Mouse (Mus musculus) bone marrow macrophage, adult 2 months (primary cell): ENCODE data around the gene Muc13.

ENCODE experiments used
- CTCF ChIP-seq: IDR thresholded peaks from 2 replicates; pipeline ENCODE4 v1.5.1; 2012; ENCODE audit warnings: low read depth, mild to moderate bottlenecking, low read length, moderate library complexity
- POLR2A ChIP-seq: IDR thresholded peaks from 2 replicates; pipeline ENCODE4 v1.6.1; 2012; ENCODE audit warnings: mild to moderate bottlenecking, low read depth, low read length, borderline replicate concordance

DNA sequence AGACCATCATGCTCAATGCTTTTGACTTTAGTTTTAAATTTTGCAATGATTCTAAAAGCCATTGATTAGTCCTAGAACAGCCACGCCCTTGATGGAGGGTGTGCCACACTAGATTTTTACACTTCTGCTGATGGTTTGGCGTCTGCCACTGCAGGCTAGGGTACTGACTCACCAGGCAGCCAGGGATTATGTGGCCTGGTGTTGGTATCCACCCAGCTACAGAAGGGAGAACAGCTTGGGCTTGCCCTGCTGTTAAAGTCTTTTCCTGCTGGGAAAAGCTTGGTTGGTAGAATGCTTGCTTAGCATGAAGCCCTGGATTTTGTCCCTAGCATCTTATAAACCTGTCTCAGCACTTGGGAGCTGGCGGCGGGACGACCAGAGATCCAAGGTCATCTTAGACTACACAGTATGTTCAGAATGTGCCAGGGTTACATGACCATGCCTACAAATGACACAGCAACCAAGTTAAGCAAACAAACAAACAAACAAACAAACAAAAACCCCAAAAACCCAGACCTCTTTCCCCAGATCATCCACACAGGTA is 69.4 kb downstream of the Muc13 start:
- TF ChIP-seq CTCF: no peak
- no peak for TF ChIP-seq POLR2A
